Mouse (Mus musculus): ENCODE data around the gene Ppargc1a. TPM values are rescaled to one million over a fixed set of nuclear protein-coding genes. Genes with fewer than 3 reads are reported as not detected.

Ppargc1a gene
- polyA plus RNA-seq, 1 experiment from 2014 or later = 2.7 TPM

- Histone ChIP-seq H3K36me3 (no peaks in the 10 kb centered on the region), H3K4me3 (no peak overlapping the region), H3K4me1 (peaks cover 4% of the 10 kb centered on the region; the same call in 1 of the 2 replicates), H3K9me3 (no peaks in the 10 kb centered on the region), H3K27ac (no peak overlapping the region), H3K27me3 (no peaks in the 10 kb centered on the region), H3K9ac (no peak overlapping the region), H3K4me2 (no peak overlapping the region)
- ATAC-seq (ENCODE audit: insufficient number of reproducible peaks, low FRiP score, low TSS enrichment, low read depth) = no peak
- WGBS = 35% methylated on average over 4 of the region's 4 CpGs
Observed at GRCm38 (mm10) chr5:51583030-51583429, 15.5 kb upstream of the Ppargc1a start.

DNA sequence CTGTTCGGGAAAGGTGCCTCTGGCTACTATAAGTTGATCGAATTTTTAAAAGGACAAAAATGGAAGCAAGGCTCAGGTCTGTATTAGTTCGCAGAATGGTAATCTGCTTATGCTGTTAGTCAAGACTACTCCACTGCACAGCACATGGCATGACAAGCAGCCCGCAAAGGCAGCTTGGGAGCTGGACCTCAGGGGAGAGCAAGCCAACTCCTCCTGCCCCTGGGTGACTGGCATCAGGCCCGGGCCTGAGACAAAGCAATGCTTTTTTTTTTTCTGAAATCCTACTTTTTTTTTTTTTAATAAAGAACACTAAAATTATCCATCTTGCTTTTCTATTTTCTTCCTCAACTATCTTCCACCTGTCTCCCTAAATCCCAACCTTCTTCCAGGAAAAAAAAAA, 15.1 kb upstream of the Ppargc1a start:
- Histone ChIP-seq H3K27ac (no peak overlapping the region), H3K9me3 (no peaks in the 10 kb centered on the region), H3K9ac (no peak overlapping the region), H3K27me3 (no peaks in the 10 kb centered on the region), H3K4me3 (no peak overlapping the region), H3K36me3 (no peaks in the 10 kb centered on the region), H3K4me2 (no peak overlapping the region), H3K4me1 (peaks cover 4% of the 10 kb centered on the region; the same call in 1 of the 2 replicates)
- ATAC-seq (ENCODE audit: insufficient number of reproducible peaks, low FRiP score, low TSS enrichment, low read depth) = no peak
- WGBS = 69% methylated on average over 5 of the region's 5 CpGs

DNA sequence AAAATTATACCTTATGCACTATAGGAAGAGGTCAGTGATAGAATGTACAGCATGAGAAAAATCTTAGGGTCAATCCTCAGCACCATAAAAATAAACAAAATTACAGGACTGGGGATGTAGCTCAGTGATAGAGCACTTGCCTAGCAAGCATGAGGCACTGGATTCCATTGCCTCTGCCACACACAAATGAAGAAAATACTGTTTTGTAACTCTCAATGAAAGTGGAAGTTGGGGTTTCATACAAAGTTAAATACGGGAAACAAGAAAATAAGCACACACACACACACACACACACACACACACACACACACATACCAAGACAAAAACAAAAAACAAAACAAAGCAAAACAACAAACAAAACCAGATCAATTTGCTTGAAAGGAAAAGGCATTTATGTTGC, 10.1 kb upstream of the Ppargc1a start:
- H3K4me1 ChIP-seq = no peaks in the 10 kb centered on the region
- H3K9ac ChIP-seq = no peak overlapping the region
- no peak overlapping the region for H3K4me2 ChIP-seq
- H3K36me3 ChIP-seq = no peaks in the 10 kb centered on the region
- no peak for ATAC-seq (ENCODE audit: insufficient number of reproducible peaks, low FRiP score, low TSS enrichment, low read depth)
- H3K9me3 ChIP-seq = no peaks in the 10 kb centered on the region
- no peak overlapping the region for H3K4me3 ChIP-seq
- 89% methylated on average over 1 of the region's 1 CpGs for whole genome bisulfite sequencing
- H3K27me3 ChIP-seq = no peaks in the 10 kb centered on the region
- no peak overlapping the region for H3K27ac ChIP-seq

DNA sequence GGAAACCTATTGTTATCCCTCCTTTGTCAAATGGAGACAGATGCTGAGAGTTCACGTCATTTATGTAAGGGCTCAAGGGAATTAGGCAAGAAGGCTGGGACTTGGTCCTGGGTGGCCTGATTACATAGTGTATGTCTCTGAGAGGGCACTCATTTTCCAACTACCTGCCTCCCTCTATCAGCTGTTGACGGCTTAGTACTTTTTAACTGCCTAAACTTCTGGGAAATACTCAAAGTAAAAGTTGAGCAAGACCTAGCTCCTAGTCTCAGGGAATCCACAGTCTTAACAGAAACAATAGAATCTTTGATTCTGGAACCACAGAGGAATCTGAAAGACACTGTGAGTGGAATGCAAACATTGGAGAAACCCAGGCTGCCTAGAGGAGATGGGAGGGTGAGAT, 6.2 kb upstream of the Ppargc1a start:
- ATAC-seq (ENCODE audit: insufficient number of reproducible peaks, low FRiP score, low TSS enrichment, low read depth) = no peak
- Histone ChIP-seq H3K4me1 (no peaks in the 10 kb centered on the region), H3K4me3 (no peak overlapping the region), H3K27ac (no peak overlapping the region), H3K27me3 (no peaks in the 10 kb centered on the region), H3K36me3 (no peaks in the 10 kb centered on the region), H3K4me2 (no peak overlapping the region), H3K9ac (no peak overlapping the region), H3K9me3 (no peaks in the 10 kb centered on the region)
- WGBS = 68% methylated on average over 2 of the region's 2 CpGs

GRCm38 (mm10) chr5:51568198-51568690, 718 bp upstream of the Ppargc1a start:
- Histone ChIP-seq H3K9ac (no peak overlapping the region), H3K9me3 (no peaks in the 10 kb centered on the region), H3K4me1 (peaks cover 3% of the 10 kb centered on the region; the same call in 1 of the 2 replicates), H3K4me3 (no peak overlapping the region), H3K4me2 (no peak overlapping the region), H3K36me3 (no peaks in the 10 kb centered on the region), H3K27ac (no peak overlapping the region), H3K27me3 (no peaks in the 10 kb centered on the region)
- no peak for ATAC-seq (ENCODE audit: insufficient number of reproducible peaks, low FRiP score, low TSS enrichment, low read depth)
- 44% methylated on average over 8 of the region's 8 CpGs for WGBS

DNA sequence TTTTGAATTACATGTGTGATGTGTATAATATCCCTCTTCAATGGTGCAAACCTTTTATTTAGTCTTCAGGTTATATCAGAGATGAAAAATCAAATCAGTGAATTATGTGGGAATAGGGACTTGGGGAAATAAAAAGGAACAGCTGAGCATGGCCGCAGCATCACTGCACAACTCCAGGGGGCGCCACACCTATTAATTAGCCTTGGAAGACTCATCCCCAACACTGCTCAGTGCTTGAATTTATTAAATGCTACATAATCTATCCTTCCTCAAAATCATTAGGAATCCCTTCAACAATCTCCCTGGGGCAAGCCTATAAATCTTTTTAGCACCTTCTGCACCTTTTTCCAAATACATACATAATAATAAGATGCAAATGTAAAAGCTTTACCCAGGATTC, 1.9 kb downstream of the Ppargc1a start:
- H3K4me3 ChIP-seq = no peak overlapping the region
- H3K9me3 ChIP-seq = no peaks in the 10 kb centered on the region
- no peak overlapping the region for H3K4me2 ChIP-seq
- H3K36me3 ChIP-seq = no peaks in the 10 kb centered on the region
- peaks cover 3% of the 10 kb centered on the region; the same call in 1 of the 2 replicates for H3K4me1 ChIP-seq
- H3K27ac ChIP-seq = no peak overlapping the region
- no peak overlapping the region for H3K9ac ChIP-seq
- 54% methylated on average over 2 of the region's 2 CpGs for WGBS
- no peaks in the 10 kb centered on the region for H3K27me3 ChIP-seq
- ATAC-seq (ENCODE audit: insufficient number of reproducible peaks, low FRiP score, low TSS enrichment, low read depth) = no peak

DNA sequence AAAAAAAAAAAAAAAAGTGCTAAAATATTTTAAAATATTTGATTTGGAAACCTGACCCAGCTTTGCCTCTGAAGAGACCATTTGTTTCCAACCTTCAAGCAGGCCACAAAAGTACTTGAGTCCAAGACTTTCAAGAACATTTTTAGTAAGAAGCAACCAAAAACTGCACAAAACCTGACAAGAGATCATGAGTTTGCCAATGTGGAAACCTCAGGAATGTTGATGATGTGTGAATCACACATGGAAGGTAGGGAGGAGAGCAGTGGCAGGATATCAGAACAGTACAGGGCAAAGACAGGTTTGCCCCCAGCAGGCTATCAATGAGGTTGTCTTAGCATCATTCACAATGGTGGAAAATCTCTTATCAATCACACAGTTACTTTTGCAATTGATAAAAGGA, 2.5 kb downstream of the Ppargc1a start:
- Histone ChIP-seq H3K36me3 (no peaks in the 10 kb centered on the region), H3K4me2 (no peak overlapping the region), H3K4me1 (peaks cover 3% of the 10 kb centered on the region; the same call in 1 of the 2 replicates), H3K9ac (no peak overlapping the region), H3K27me3 (no peaks in the 10 kb centered on the region), H3K9me3 (no peaks in the 10 kb centered on the region), H3K4me3 (no peak overlapping the region), H3K27ac (no peak overlapping the region)
- ATAC-seq (ENCODE audit: insufficient number of reproducible peaks, low FRiP score, low TSS enrichment, low read depth) = no peak

GRCm38 (mm10) chr5:51563574-51563973, 4.0 kb downstream of the Ppargc1a start:
- 70% methylated on average over 3 of the region's 3 CpGs for WGBS
- no peaks in the 10 kb centered on the region for H3K36me3 ChIP-seq
- no peaks in the 10 kb centered on the region for H3K9me3 ChIP-seq
- no peak for ATAC-seq (ENCODE audit: insufficient number of reproducible peaks, low FRiP score, low TSS enrichment, low read depth)
- H3K4me2 ChIP-seq = no peak overlapping the region
- H3K9ac ChIP-seq = no peak overlapping the region
- no peak overlapping the region for H3K4me3 ChIP-seq
- peaks cover 3% of the 10 kb centered on the region; the same call in 1 of the 2 replicates for H3K4me1 ChIP-seq
- H3K27me3 ChIP-seq = no peaks in the 10 kb centered on the region
- no peak overlapping the region for H3K27ac ChIP-seq

DNA sequence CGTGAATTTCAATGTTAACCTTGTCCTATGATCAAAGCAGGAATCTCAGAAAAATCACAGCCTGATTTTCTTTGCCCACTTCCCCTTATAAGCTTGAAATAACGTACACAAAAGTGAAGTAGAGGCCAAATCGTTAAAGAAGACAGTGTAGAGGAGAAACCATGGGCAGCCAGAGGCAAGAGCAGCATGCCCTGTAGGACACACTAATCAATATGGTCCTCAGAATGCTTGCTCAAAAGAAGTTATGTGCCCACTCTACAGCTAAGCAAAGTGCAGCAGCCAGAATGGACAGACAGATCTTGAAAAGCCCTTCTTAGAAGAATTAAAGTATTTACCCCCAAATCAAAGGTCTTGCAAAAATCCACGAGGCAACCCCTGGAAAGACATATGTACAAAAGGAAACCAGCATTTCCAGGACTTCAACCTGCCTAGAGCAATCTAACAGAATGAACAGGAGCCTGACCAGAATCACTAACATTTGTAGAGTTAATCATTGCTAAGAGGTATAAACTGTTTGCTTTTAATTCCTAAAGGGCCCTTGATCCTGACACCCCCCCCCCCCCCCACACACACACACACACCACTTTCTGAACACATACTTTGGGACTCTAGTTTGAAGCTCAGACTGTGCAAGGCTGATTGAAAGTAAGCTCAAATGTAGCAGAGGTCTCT, 9.8 kb downstream of the Ppargc1a start:
- H3K27me3 ChIP-seq = no peaks in the 10 kb centered on the region
- H3K36me3 ChIP-seq = no peaks in the 10 kb centered on the region
- peaks cover 8% of the 10 kb centered on the region for H3K4me1 ChIP-seq
- ATAC-seq (ENCODE audit: insufficient number of reproducible peaks, low FRiP score, low TSS enrichment, low read depth) = no peak
- H3K4me2 ChIP-seq = no peak overlapping the region
- H3K27ac ChIP-seq = no peak overlapping the region
- no peak overlapping the region for H3K9ac ChIP-seq
- no peak overlapping the region for H3K4me3 ChIP-seq
- no peaks in the 10 kb centered on the region for H3K9me3 ChIP-seq
- WGBS = 73% methylated on average over 4 of the region's 4 CpGs

GRCm38 (mm10) chr5:51553671-51554070, 13.9 kb downstream of the Ppargc1a start:
- H3K4me2 ChIP-seq = peak overlapping the region; percentile 56
- peak overlapping the region; percentile 80; the same call in 1 of the 2 replicates for H3K27ac ChIP-seq
- no peaks in the 10 kb centered on the region for H3K9me3 ChIP-seq
- no peak overlapping the region for H3K9ac ChIP-seq
- peaks cover 11% of the 10 kb centered on the region for H3K4me1 ChIP-seq
- peak; percentile 65; the same call in 1 of the 2 replicates for ATAC-seq (ENCODE audit: insufficient number of reproducible peaks, low FRiP score, low TSS enrichment, low read depth)
- no peaks in the 10 kb centered on the region for H3K36me3 ChIP-seq
- 0 out of 2 replicates have a peak, but pooled peaks cover 4% of the 10 kb centered on the region for H3K27me3 ChIP-seq
- peak overlapping the region; percentile 59 for H3K4me3 ChIP-seq
- WGBS = 4% methylated on average over 5 of the region's 5 CpGs

DNA sequence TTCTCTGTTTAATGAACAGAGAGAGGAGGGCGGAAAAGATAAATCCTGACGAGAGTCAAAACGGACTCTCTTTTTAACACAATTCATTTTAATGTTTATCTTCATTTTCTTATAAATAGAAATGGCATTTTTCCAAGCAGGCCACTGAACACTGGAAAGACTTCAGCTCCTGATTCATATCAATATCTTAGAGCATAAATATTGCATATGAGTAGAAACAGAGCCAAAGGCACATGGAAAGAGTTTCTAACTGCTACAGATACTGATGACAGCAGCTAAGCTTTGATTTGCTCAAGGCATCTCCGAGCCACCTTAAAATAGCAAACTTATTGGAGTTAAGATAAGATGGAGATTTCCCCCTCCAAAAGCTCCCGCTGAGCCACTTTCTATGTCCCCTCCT, 14.3 kb downstream of the Ppargc1a start:
- ATAC-seq (ENCODE audit: insufficient number of reproducible peaks, low FRiP score, low TSS enrichment, low read depth) = no peak
- Histone ChIP-seq H3K4me1 (peaks cover 11% of the 10 kb centered on the region), H3K4me2 (peak overlapping the region; percentile 56), H3K27me3 (0 out of 2 replicates have a peak, but pooled peaks cover 4% of the 10 kb centered on the region), H3K36me3 (no peaks in the 10 kb centered on the region), H3K9me3 (no peaks in the 10 kb centered on the region), H3K4me3 (peak overlapping the region; percentile 59), H3K9ac (peak overlapping the region; percentile 37; the same call in 1 of the 2 replicates), H3K27ac (peak overlapping the region; percentile 80)
- 3% methylated on average over 5 of the region's 5 CpGs for WGBS

- Histone ChIP-seq H3K27ac (peak overlapping the region; percentile 80), H3K4me1 (peaks cover 11% of the 10 kb centered on the region), H3K4me2 (peak overlapping the region; percentile 56), H3K9ac (peak overlapping the region; percentile 37; the same call in 1 of the 2 replicates), H3K27me3 (0 out of 2 replicates have a peak, but pooled peaks cover 4% of the 10 kb centered on the region), H3K9me3 (no peaks in the 10 kb centered on the region), H3K36me3 (no peaks in the 10 kb centered on the region), H3K4me3 (peak overlapping the region; percentile 59)
- WGBS = under 1% methylated on average over 24 of the region's 24 CpGs
- 0 out of 2 replicates have a peak, but pooled peaks have one; percentile 30 for ATAC-seq (ENCODE audit: insufficient number of reproducible peaks, low FRiP score, low TSS enrichment, low read depth)
Observed at GRCm38 (mm10) chr5:51552483-51553091, 14.9 kb downstream of the Ppargc1a start.
